Mouse (Mus musculus) embryonic facial prominence, embryonic 11.5 days (tissue): ENCODE measurements around the gene Brf1. TPM values are rescaled to one million over a fixed set of nuclear protein-coding genes. Genes with fewer than 3 reads are reported as not detected.

Source experiments
- ATAC-seq: fragments of 200-750 bp; cut with Nextera tagmentation; replicated peaks from 2 replicates; pipeline ENCODE4 v1.8.0; 2017; ENCODE audit warnings: low read depth; ENCODE audit not compliant: insufficient number of reproducible peaks, low FRiP score, low TSS enrichment
- DNase-seq: peaks from one replicate; pipeline ENCODE4 v3.0.0-alpha.2; 2015; ENCODE audit warnings: low spot score
- H3K27ac ChIP-seq: fragments of 300-500 bp; sonication (generic); replicated peaks from 2 replicates; pipeline ENCODE4 v1.5.1; 2014; ENCODE audit warnings: mild to moderate bottlenecking, low read depth, low read length, control low read depth
- H3K27me3 ChIP-seq: fragments of 300-500 bp; sonication (generic); 2 replicates; pipeline ENCODE4 v1.6.1; 2014; ENCODE audit warnings: mild to moderate bottlenecking, low read length, moderate library complexity, mixed read lengths; ENCODE audit not compliant: control insufficient read depth, insufficient read depth
- H3K36me3 ChIP-seq: fragments of 300-500 bp; sonication (generic); replicated peaks from 2 replicates; pipeline ENCODE4 v1.6.1; 2014; ENCODE audit warnings: low read depth, mild to moderate bottlenecking, low read length, moderate library complexity, mixed read lengths; ENCODE audit not compliant: control insufficient read depth, insufficient read depth
- H3K4me1 ChIP-seq: fragments of 300-500 bp; sonication (generic); 2 replicates; pipeline ENCODE4 v1.6.1; 2014; ENCODE audit warnings: low read length, mixed read lengths; ENCODE audit not compliant: control insufficient read depth, insufficient read depth
- H3K4me2 ChIP-seq: fragments of 300-500 bp; sonication (generic); 2 replicates; pipeline ENCODE4 v1.6.1; 2014; ENCODE audit warnings: low read depth, mild to moderate bottlenecking, control low read depth, low read length, moderate library complexity
- H3K4me3 ChIP-seq: fragments of 300-500 bp; sonication (generic); 2 replicates; pipeline ENCODE4 v1.5.1; 2014; ENCODE audit warnings: low read depth, low read length, control low read depth
- H3K9ac ChIP-seq: fragments of 300-500 bp; sonication (generic); replicated peaks from 2 replicates; pipeline ENCODE4 v1.6.1; 2014; ENCODE audit warnings: mild to moderate bottlenecking, control low read depth, low read length
- H3K9me3 ChIP-seq: fragments of 300-500 bp; sonication (generic); replicated peaks from 2 replicates; pipeline ENCODE4 v1.6.1; 2016; ENCODE audit warnings: mild to moderate bottlenecking, low read length, inconsistent platforms, mixed read lengths; ENCODE audit not compliant: control insufficient read depth
- WGBS: fragments of 180-500 bp; shearing (Covaris S2); extraction: QIAGEN DNeasy Blood & Tissue Kit; methylation state at CpG from one replicate; pipeline ENCODE4 v1.1.7; 2014; 5-methylcytosine and 5-hydroxymethylcytosine counted together
- polyA plus RNA-seq: library from polyadenylated mRNA; unstranded; fragments of >200 nt; fragmentation: Nextera tagmentation; extraction: Ambion mirVana; gene quantifications from 2 replicates; pipeline ENCODE4 v1.2.1, GENCODE M21; 2014

The Brf1 gene
- polyA plus RNA-seq, 1 experiment from 2014 or later = 50.8 TPM

GRCm38 (mm10) chr12:112927265-112927664, 73.2 kb downstream of the Brf1 start:
- no peak overlapping the region for H3K4me3 ChIP-seq
- ATAC-seq (no peak), DNase-seq (no peak)
- H3K4me2 ChIP-seq = no peak overlapping the region
- H3K9ac ChIP-seq = no peak overlapping the region
- peaks cover 35% of the 10 kb centered on the region for H3K27me3 ChIP-seq
- H3K4me1 ChIP-seq = peaks cover 7% of the 10 kb centered on the region
- no peaks in the 10 kb centered on the region for H3K36me3 ChIP-seq
- no peaks in the 10 kb centered on the region for H3K9me3 ChIP-seq
- H3K27ac ChIP-seq = no peak overlapping the region
- 59% methylated on average over 14 of the region's 14 CpGs for WGBS

GRCm38 (mm10) chr12:112925950-112926349, 74.6 kb downstream of the Brf1 start:
- Histone ChIP-seq H3K9me3 (no peaks in the 10 kb centered on the region), H3K4me3 (no peak overlapping the region), H3K9ac (no peak overlapping the region), H3K27me3 (peaks cover 35% of the 10 kb centered on the region), H3K27ac (no peak overlapping the region), H3K4me2 (no peak overlapping the region), H3K4me1 (peaks cover 7% of the 10 kb centered on the region), H3K36me3 (no peaks in the 10 kb centered on the region)
- ATAC-seq (no peak), DNase-seq (no peak)
- WGBS = 84% methylated on average over 6 of the region's 6 CpGs

DNA sequence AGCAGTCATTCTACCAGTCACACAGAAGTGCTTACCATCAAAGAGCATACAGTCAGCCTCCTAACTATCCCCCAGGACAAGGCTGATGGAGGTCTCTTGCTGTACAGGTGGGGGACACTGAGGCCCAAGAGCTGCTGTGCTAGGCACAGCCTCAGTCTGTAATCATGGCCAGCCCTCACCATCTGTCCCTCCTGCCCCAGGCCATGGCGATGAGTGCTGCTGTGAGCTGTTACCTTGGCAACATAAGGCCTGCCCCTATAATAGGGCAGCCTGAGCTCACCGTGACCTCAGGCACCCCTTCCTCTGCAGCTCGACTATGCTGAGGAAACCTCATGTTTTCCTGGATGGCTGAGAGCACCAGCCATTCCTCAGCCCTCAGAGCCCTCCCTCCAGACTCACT, 78.0 kb downstream of the Brf1 start:
- DNase-seq = peak; percentile 29
- ATAC-seq = 0 out of 2 replicates have a peak, but pooled peaks have one; percentile 41

GRCm38 (mm10) chr12:112921518-112921917, 79.0 kb downstream of the Brf1 start:
- Histone ChIP-seq H3K27me3 (peaks cover 3% of the 10 kb centered on the region; the same call in 1 of the 2 replicates), H3K36me3 (no peaks in the 10 kb centered on the region), H3K4me3 (no peak overlapping the region), H3K4me1 (no peaks in the 10 kb centered on the region), H3K9me3 (no peaks in the 10 kb centered on the region), H3K4me2 (no peak overlapping the region), H3K9ac (no peak overlapping the region), H3K27ac (no peak overlapping the region)
- ATAC-seq = no peak
- 79% methylated on average over 12 of the region's 12 CpGs for WGBS
- DNase-seq = no peak

More for the DNA sequence above, 78.0 kb downstream of the Brf1 start:
- Histone ChIP-seq H3K4me3 (no peak overlapping the region), H3K4me2 (no peak overlapping the region), H3K27me3 (peaks cover 8% of the 10 kb centered on the region), H3K36me3 (no peaks in the 10 kb centered on the region), H3K4me1 (no peaks in the 10 kb centered on the region), H3K9me3 (no peaks in the 10 kb centered on the region), H3K9ac (no peak overlapping the region), H3K27ac (no peak overlapping the region)
- 16% methylated on average over 3 of the region's 3 CpGs for WGBS

GRCm38 (mm10) chr12:112917906-112918305, 82.6 kb downstream of the Brf1 start:
- no peak for ATAC-seq
- no peak for DNase-seq
- no peak overlapping the region for H3K27ac ChIP-seq
- WGBS = 49% methylated on average over 8 of the region's 8 CpGs
- H3K4me1 ChIP-seq = no peaks in the 10 kb centered on the region
- H3K4me3 ChIP-seq = no peak overlapping the region
- H3K36me3 ChIP-seq = no peaks in the 10 kb centered on the region
- H3K9ac ChIP-seq = no peak overlapping the region
- no peaks in the 10 kb centered on the region for H3K9me3 ChIP-seq
- H3K27me3 ChIP-seq = no peaks in the 10 kb centered on the region
- H3K4me2 ChIP-seq = no peak overlapping the region

- H3K27me3 ChIP-seq = no peaks in the 10 kb centered on the region
- H3K36me3 ChIP-seq = no peaks in the 10 kb centered on the region
- no peaks in the 10 kb centered on the region for H3K4me1 ChIP-seq
- H3K27ac ChIP-seq = no peak overlapping the region
- no peak overlapping the region for H3K4me3 ChIP-seq
- no peak for DNase-seq
- H3K9ac ChIP-seq = no peak overlapping the region
- no peaks in the 10 kb centered on the region for H3K9me3 ChIP-seq
- H3K4me2 ChIP-seq = no peak overlapping the region
- WGBS = 79% methylated on average over 11 of the region's 11 CpGs
- ATAC-seq = no peak
Observed at GRCm38 (mm10) chr12:112917486-112917885, 83.0 kb downstream of the Brf1 start.

DNA sequence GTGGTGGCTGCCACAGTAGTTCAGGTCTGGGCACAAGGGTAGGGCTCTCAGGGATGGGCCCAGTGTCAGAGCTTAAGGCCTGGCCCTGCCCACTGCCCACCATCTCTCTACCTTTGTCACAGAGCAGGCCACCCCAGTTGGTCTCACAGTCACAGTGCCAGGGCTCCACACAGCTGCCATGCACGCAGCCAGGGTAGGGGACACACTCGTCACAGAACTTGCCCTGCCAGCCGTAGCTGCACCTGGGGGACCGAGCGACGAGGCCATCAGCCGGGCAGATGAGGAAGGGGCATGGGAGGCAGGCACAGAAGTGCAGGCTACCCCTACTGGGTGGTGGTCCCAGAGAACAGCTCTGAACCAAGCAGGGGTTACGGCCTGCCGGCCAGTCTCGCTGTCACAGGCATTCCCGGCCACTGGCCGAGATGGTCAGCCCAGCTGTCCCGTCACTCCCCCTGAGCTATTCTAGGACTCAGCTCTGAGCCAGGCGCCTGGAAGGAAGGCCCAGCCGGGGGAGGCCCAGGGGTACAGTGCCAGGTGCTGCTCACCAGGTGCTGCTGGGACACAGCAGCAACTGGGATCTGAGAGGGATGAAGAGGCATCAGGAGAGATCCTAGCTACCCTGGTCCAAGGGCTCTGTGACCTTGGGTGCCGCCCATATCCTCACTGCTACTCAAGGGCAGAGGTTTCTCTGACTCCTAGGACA, 83.7 kb downstream of the Brf1 start:
- DNase-seq = no peak
- WGBS = 85% methylated on average over 16 of the region's 16 CpGs
- H3K27ac ChIP-seq = no peak overlapping the region
- no peaks in the 10 kb centered on the region for H3K36me3 ChIP-seq
- ATAC-seq = no peak
- H3K4me3 ChIP-seq = no peak overlapping the region
- no peak overlapping the region for H3K9ac ChIP-seq
- no peaks in the 10 kb centered on the region for H3K27me3 ChIP-seq
- no peak overlapping the region for H3K4me2 ChIP-seq
- H3K9me3 ChIP-seq = no peaks in the 10 kb centered on the region
- no peaks in the 10 kb centered on the region for H3K4me1 ChIP-seq

- H3K27me3 ChIP-seq = no peaks in the 10 kb centered on the region
- no peaks in the 10 kb centered on the region for H3K9me3 ChIP-seq
- H3K4me2 ChIP-seq = no peak overlapping the region
- no peak overlapping the region for H3K9ac ChIP-seq
- H3K36me3 ChIP-seq = no peaks in the 10 kb centered on the region
- no peak for DNase-seq
- no peak overlapping the region for H3K27ac ChIP-seq
- no peak overlapping the region for H3K4me3 ChIP-seq
- no peaks in the 10 kb centered on the region for H3K4me1 ChIP-seq
- WGBS = 85% methylated on average over 13 of the region's 13 CpGs
- ATAC-seq = no peak
Observed at GRCm38 (mm10) chr12:112915587-112915986, 84.9 kb downstream of the Brf1 start.
